Mouse (Mus musculus): Measurements from ENCODE around the gene Rorc. TPM values are rescaled to one million over a fixed set of nuclear protein-coding genes. Genes with fewer than 3 reads are reported as not detected.

Gene Rorc
- total and polyA plus RNA-seq, 3 experiments: not detected

- DNase-seq (ENCODE audit: low spot score): no peak
- no peak overlapping the region for H3K4me3 ChIP-seq (ENCODE audit: low read depth, low read length)
- TF ChIP-seq CTCF (IDR thresholded peaks at IDR 0.05; ENCODE audit: low read depth, low read length) (no peak), GATA2 (IDR thresholded peaks at IDR 0.05; ENCODE audit: borderline replicate concordance, low read depth, low read length) (no peak), TAL1 (conservative IDR thresholded peaks at IDR 0.05; ENCODE audit: low read depth, low read length) (no peak), POLR2AphosphoS5 (IDR thresholded peaks at IDR 0.05; ENCODE audit: insufficient replicate concordance, low read depth, low read length) (no peak), GATA1 (IDR thresholded peaks at IDR 0.05; ENCODE audit: borderline replicate concordance, low read length) (no peak)
- no peaks in the 10 kb centered on the region for H3K9me3 ChIP-seq (replicated peaks)
- peaks cover 3% of the 10 kb centered on the region; the same call in 1 of the 2 replicates for H3K4me1 ChIP-seq (ENCODE audit: insufficient read depth, low read depth, low read length)
- H3K27me3 ChIP-seq (ENCODE audit: insufficient read depth, low read length): peaks cover 37% of the 10 kb centered on the region
- no peak for ATAC-seq (ENCODE audit: extremely low read depth, insufficient number of reproducible peaks, low FRiP score, poor library complexity, severe bottlenecking)
- no peaks in the 10 kb centered on the region for H3K36me3 ChIP-seq (replicated peaks)
These were observed 15.5 kb downstream of the Rorc start for GRCm38 (mm10) chr3:94388047-94388446.

- Histone ChIP-seq H3K4me3 (ENCODE audit: low read depth, low read length) (no peak overlapping the region), H3K4me1 (ENCODE audit: insufficient read depth, low read depth, low read length) (peaks cover 3% of the 10 kb centered on the region; the same call in 1 of the 2 replicates), H3K9me3 (replicated peaks) (no peaks in the 10 kb centered on the region), H3K36me3 (replicated peaks) (no peaks in the 10 kb centered on the region), H3K27me3 (ENCODE audit: insufficient read depth, low read length) (peaks cover 34% of the 10 kb centered on the region)
- TF ChIP-seq CTCF (IDR thresholded peaks at IDR 0.05; ENCODE audit: low read depth, low read length) (no peak), POLR2AphosphoS5 (IDR thresholded peaks at IDR 0.05; ENCODE audit: insufficient replicate concordance, low read depth, low read length) (no peak), TAL1 (conservative IDR thresholded peaks at IDR 0.05; ENCODE audit: low read depth, low read length) (no peak), GATA2 (IDR thresholded peaks at IDR 0.05; ENCODE audit: borderline replicate concordance, low read depth, low read length) (no peak), GATA1 (IDR thresholded peaks at IDR 0.05; ENCODE audit: borderline replicate concordance, low read length) (no peak)
- ATAC-seq (ENCODE audit: extremely low read depth, insufficient number of reproducible peaks, low FRiP score, poor library complexity, severe bottlenecking) (no peak), DNase-seq (ENCODE audit: low spot score) (no peak)
These were observed 16.8 kb downstream of the Rorc start for GRCm38 (mm10) chr3:94389420-94389819.

GRCm38 (mm10) chr3:94391001-94391400 is 18.4 kb downstream of the Rorc start:
- Histone ChIP-seq H3K27me3 (ENCODE audit: insufficient read depth, low read length) (peaks cover 30% of the 10 kb centered on the region), H3K36me3 (replicated peaks) (no peaks in the 10 kb centered on the region), H3K9me3 (replicated peaks) (no peaks in the 10 kb centered on the region), H3K4me3 (ENCODE audit: low read depth, low read length) (no peak overlapping the region), H3K4me1 (ENCODE audit: insufficient read depth, low read depth, low read length) (peaks cover 3% of the 10 kb centered on the region; the same call in 1 of the 2 replicates)
- DNase-seq (ENCODE audit: low spot score) (no peak), ATAC-seq (ENCODE audit: extremely low read depth, insufficient number of reproducible peaks, low FRiP score, poor library complexity, severe bottlenecking) (no peak)
- no peak for TF ChIP-seq GATA2 (IDR thresholded peaks at IDR 0.05; ENCODE audit: borderline replicate concordance, low read depth, low read length)

- peaks cover 3% of the 10 kb centered on the region; the same call in 1 of the 2 replicates for H3K4me1 ChIP-seq (ENCODE audit: insufficient read depth, low read depth, low read length)
- no peak for TF ChIP-seq GATA2 (IDR thresholded peaks at IDR 0.05; ENCODE audit: borderline replicate concordance, low read depth, low read length)
- no peak for TF ChIP-seq TAL1 (conservative IDR thresholded peaks at IDR 0.05; ENCODE audit: low read depth, low read length)
- no peak for TF ChIP-seq CTCF (IDR thresholded peaks at IDR 0.05; ENCODE audit: low read depth, low read length)
- TF ChIP-seq GATA1 (IDR thresholded peaks at IDR 0.05; ENCODE audit: borderline replicate concordance, low read length): no peak
- no peak for TF ChIP-seq POLR2AphosphoS5 (IDR thresholded peaks at IDR 0.05; ENCODE audit: insufficient replicate concordance, low read depth, low read length)
These were observed 19.5 kb downstream of the Rorc start for GRCm38 (mm10) chr3:94392128-94392527.

GRCm38 (mm10) chr3:94393049-94393448 is 20.5 kb downstream of the Rorc start:
- no peak overlapping the region for H3K4me3 ChIP-seq (ENCODE audit: low read depth, low read length)
- peaks cover 26% of the 10 kb centered on the region for H3K27me3 ChIP-seq (ENCODE audit: insufficient read depth, low read length)
- no peak for TF ChIP-seq TAL1 (conservative IDR thresholded peaks at IDR 0.05; ENCODE audit: low read depth, low read length)
- TF ChIP-seq GATA2 (IDR thresholded peaks at IDR 0.05; ENCODE audit: borderline replicate concordance, low read depth, low read length): no peak
- no peak for TF ChIP-seq CTCF (IDR thresholded peaks at IDR 0.05; ENCODE audit: low read depth, low read length)
- no peak for TF ChIP-seq GATA1 (IDR thresholded peaks at IDR 0.05; ENCODE audit: borderline replicate concordance, low read length)
- no peak for TF ChIP-seq POLR2AphosphoS5 (IDR thresholded peaks at IDR 0.05; ENCODE audit: insufficient replicate concordance, low read depth, low read length)
- H3K36me3 ChIP-seq (replicated peaks): no peaks in the 10 kb centered on the region
- DNase-seq (ENCODE audit: low spot score): no peak
- no peaks in the 10 kb centered on the region for H3K9me3 ChIP-seq (replicated peaks)
- H3K4me1 ChIP-seq (ENCODE audit: insufficient read depth, low read depth, low read length): peaks cover under 1% of the 10 kb centered on the region; the same call in 1 of the 2 replicates
- ATAC-seq (ENCODE audit: extremely low read depth, insufficient number of reproducible peaks, low FRiP score, poor library complexity, severe bottlenecking): no peak

More at GRCm38 (mm10) chr3:94392128-94392527, 19.5 kb downstream of the Rorc start:
- H3K27me3 ChIP-seq (ENCODE audit: insufficient read depth, low read length): peaks cover 32% of the 10 kb centered on the region
- H3K36me3 ChIP-seq (replicated peaks): no peaks in the 10 kb centered on the region
- no peak overlapping the region for H3K4me3 ChIP-seq (ENCODE audit: low read depth, low read length)
- DNase-seq (ENCODE audit: low spot score) (no peak), ATAC-seq (ENCODE audit: extremely low read depth, insufficient number of reproducible peaks, low FRiP score, poor library complexity, severe bottlenecking) (no peak)
- no peaks in the 10 kb centered on the region for H3K9me3 ChIP-seq (replicated peaks)

- TF ChIP-seq GATA2 (IDR thresholded peaks at IDR 0.05; ENCODE audit: borderline replicate concordance, low read depth, low read length) (no peak), CTCF (IDR thresholded peaks at IDR 0.05; ENCODE audit: low read depth, low read length) (no peak), TAL1 (conservative IDR thresholded peaks at IDR 0.05; ENCODE audit: low read depth, low read length) (no peak), POLR2AphosphoS5 (IDR thresholded peaks at IDR 0.05; ENCODE audit: insufficient replicate concordance, low read depth, low read length) (no peak)
- Histone ChIP-seq H3K4me1 (ENCODE audit: insufficient read depth, low read depth, low read length) (no peaks in the 10 kb centered on the region), H3K4me3 (ENCODE audit: low read depth, low read length) (no peak overlapping the region), H3K36me3 (replicated peaks) (no peaks in the 10 kb centered on the region), H3K9me3 (replicated peaks) (no peaks in the 10 kb centered on the region), H3K27me3 (ENCODE audit: insufficient read depth, low read length) (peaks cover 21% of the 10 kb centered on the region)
- DNase-seq (ENCODE audit: low spot score): no peak
- ATAC-seq (ENCODE audit: extremely low read depth, insufficient number of reproducible peaks, low FRiP score, poor library complexity, severe bottlenecking): no peak
These were observed 23.7 kb downstream of the Rorc start for GRCm38 (mm10) chr3:94396336-94396735.
